Mouse (Mus musculus): ENCODE measurements around the gene Necap1. TPM values are rescaled to one million over a fixed set of nuclear protein-coding genes. Genes with fewer than 3 reads are reported as not detected.

Necap1 gene
- polyA plus RNA-seq (2012; rRNA removed): 25.5 and 33.1 TPM in 2 replicates

GRCm38 (mm10) chr6:122873871-122874719 is at the start of gene Necap1:
Necap1 (plus strand) TSS chr6:122874474.
- peak; percentile 91 for DNase-seq (ENCODE audit: low spot score)

- DNase-seq (ENCODE audit: low spot score): no peak
Measured at GRCm38 (mm10) chr6:122825166-122825565, 49.1 kb upstream of the Necap1 start.

DNA sequence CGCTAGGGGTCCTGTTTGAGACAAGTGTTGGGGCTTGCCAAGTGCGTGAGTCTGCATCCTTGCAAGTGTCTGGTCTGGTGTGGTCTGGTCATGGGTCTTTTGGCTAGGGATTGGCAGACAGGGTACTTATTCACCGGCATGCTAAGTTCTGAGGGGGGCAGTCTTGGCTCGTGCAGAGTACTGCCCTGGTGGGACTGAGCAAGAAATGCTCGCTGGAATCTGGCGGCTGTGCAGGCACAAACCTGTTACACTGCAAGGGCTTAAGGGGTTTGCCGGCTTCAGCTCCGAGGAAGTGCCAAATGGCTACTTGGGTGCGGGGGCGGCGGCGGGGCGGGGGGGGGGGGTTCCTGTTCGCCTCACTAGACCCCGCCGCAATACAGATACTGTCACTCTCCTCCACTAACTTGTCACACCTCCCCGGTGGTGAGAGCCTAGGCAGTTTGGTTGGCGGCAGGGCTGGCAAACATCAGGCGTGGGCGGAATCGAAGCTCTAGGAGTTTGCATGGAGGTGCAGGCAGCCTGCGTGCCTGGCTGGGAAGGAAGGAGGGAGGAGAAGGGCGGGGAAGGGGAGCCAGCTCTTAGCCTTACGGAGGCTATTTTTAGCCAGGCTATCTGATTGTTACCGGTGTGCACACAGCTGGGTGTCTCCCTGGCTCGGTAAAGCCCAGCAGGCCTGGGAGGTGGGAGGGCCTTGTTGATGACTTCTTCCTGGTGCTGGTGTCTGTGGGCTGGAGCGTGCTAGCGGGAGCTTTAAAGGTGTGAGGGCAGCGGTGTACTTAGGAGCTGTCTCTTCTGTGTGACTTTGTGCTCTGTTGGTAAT is 48.1 kb upstream of the Necap1 start:
- peak; percentile 51 for DNase-seq (ENCODE audit: low spot score)

- DNase-seq (ENCODE audit: low spot score): no peak
Measured at GRCm38 (mm10) chr6:122828086-122828485, 46.2 kb upstream of the Necap1 start.

GRCm38 (mm10) chr6:122832880-122833279 is 41.4 kb upstream of the Necap1 start:
- DNase-seq (ENCODE audit: low spot score): no peak

- no peak for DNase-seq (ENCODE audit: low spot score)
Measured at GRCm38 (mm10) chr6:122834365-122834764, 39.9 kb upstream of the Necap1 start.

DNA sequence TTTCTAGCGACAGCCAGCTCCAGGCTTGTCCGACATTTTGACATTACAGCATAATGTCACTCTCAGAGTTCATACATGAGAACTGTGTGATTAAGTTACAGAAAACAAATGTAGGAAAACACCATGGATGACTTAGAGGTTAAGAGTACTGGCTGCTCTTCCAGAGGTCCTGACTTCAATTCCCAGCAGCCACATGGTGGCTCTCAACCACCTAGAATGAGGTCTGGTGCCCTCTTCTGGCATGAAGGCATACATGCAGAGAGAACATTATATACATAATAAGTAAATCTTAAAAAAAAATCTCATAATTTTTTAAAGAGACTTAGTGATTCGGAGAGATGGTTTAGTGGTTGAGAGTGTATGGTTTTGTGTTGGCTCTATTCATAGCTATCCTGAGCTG is 37.3 kb upstream of the Necap1 start:
- DNase-seq (ENCODE audit: low spot score): no peak

GRCm38 (mm10) chr6:122837539-122837938 is 36.7 kb upstream of the Necap1 start:
- DNase-seq (ENCODE audit: low spot score): no peak

DNA sequence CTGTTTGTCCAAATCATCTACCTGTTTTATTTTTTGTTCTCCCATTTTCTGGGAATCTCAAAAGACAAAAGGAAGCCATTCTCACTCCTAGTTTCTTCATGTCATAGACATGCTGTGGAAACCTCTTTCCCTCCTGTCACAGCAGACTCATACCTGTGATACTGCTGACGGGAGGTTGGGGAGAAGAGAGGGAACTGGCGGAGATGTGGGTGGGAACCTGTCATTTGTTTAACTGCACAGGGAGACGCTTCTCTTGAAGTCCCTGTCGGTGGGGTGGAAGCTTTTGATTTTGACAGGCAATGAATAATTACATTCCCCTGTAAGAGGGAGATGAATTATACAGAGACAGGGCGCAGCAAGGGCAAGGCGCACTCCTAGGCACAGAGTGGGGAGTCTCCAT is 30.5 kb upstream of the Necap1 start:
- no peak for DNase-seq (ENCODE audit: low spot score)

DNA sequence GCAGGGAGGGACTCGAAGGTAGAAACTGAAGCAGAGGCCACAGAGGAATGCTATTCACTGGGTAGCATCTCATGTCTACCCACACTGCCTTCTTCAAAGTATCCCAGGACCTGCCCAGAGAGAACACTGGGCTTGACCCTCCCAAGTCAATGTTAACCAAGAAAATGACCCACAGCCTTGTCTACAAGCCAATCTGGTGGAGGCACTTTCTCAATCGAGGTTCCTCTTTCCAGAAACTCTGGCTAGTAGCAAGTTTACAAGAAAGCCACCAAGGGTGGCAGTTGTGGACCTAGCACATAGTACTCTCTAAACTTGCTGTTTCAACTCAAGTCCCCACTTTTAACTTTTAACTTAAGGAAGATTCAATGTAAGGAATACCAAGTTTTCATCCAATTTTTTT is 21.6 kb upstream of the Necap1 start:
- no peak for DNase-seq (ENCODE audit: low spot score)

GRCm38 (mm10) chr6:122854552-122854951 is 19.7 kb upstream of the Necap1 start:
- no peak for DNase-seq (ENCODE audit: low spot score)

- no peak for DNase-seq (ENCODE audit: low spot score)
Measured at GRCm38 (mm10) chr6:122855955-122856354, 18.3 kb upstream of the Necap1 start, which contains the start of gene C3ar1. C3ar1 (minus strand) TSS chr6:122856161.

- DNase-seq (ENCODE audit: low spot score): no peak
Measured at GRCm38 (mm10) chr6:122862434-122862833, 11.8 kb upstream of the Necap1 start.

- no peak for DNase-seq (ENCODE audit: low spot score)
Measured at GRCm38 (mm10) chr6:122862871-122863270, 11.4 kb upstream of the Necap1 start.

DNA sequence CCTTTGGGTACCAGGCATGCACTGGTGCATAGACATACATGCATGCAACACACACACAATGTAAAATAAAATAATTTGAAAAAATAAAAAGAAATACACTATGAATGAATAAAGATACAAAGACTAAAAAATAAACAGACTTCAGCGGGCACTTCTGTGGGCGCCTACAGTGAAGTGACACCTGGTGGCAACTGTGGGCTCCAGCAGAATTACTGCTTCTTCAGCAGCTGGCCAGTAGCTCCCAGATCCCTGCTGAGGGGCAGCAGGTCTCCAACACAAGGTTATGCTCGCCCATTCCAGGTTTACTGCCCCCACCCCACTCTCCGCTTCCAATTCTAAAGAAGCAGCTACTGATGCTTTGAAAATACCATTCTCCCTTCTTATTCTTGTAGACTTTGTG is 6.4 kb upstream of the Necap1 start:
- no peak for DNase-seq (ENCODE audit: low spot score)

DNA sequence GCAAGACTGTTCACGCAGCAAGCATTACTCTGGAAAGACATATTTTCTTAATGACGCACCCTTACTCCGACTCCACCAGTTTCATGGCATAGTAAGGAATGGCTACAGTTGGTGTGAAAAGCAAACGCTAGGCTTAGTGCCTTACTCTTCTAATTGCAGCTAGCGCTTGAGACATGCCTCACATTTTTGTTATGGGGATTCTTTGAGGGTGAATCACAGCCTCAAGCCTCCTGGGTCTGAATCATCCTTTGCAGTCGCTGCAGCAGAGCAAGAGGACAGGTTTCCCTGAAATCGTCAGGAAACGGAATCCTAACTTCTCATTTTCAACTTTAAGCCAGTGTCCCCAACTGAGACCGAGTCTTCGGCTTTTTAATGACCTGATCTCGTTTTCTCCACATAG is 4.4 kb upstream of the Necap1 start:
- DNase-seq (ENCODE audit: low spot score): no peak

- no peak for DNase-seq (ENCODE audit: low spot score)
Measured at GRCm38 (mm10) chr6:122872800-122873199, 1.5 kb upstream of the Necap1 start.

DNA sequence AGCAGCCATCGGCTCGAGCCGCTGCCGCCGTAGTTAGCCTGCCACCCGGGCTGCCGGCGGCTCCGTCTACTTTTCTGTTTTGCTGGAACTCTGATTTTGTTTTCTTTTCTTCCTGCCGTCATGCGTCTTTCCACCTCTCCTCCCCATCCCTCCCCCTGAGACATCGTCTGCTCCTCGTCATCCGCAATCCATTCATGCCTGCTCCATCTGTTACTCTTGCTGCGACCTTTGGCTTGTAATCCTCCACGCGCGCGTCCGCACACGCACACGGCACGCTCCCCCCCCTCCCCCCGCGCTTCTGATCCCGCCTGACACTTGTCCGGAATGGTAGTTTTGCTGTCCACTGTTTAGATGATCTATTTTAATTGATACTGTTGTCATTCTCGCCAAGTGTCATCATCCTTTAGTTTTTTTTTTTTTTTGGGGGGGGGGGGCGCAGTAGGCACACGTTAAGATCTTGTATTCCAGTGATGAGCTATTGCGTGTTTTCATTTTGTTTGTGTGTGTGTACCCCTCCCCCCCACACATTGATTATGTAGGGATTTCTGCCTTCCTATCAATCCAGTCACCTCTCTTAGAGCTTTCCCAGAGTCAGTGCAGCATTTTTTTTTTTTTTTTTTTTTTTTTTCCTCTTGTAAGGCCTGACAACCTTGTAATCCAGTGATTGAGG is 581 bp downstream of the Necap1 start:
- DNase-seq (ENCODE audit: low spot score): no peak

GRCm38 (mm10) chr6:122879141-122879735 is 5.0 kb downstream of the Necap1 start:
- no peak for DNase-seq (ENCODE audit: low spot score)

DNA sequence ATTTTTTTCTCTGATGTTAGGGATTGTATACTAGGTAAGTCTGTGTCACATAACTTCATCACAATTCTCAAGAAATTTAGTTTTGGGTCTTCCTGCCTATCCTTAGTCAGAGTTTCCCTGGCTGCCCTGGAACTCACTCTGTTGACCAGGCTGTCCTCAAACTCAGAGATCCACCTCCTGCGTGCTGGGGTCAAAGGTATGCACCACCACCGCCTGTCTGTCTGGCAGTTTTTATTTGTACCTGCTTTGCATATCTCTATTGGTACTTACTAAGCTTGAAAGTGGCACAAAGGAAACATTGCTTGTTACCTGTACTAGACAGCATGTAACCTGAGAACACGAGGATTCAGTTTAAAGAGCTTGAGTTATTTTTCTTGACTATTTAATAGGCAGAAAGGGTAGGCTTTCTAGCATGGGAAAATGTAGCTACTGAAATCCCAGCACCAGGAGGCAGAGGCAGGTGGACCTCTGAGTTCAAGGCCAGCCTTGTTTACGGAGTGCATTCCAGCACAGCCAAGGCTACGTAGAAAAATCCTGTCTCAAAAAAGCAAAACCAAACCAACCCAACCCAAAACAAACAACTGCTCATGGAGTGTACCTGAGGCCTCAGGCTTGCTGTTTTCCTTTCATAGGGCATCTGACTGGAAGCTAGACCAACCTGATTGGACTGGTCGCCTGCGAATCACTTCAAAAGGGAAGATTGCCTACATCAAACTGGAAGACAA is 5.7 kb downstream of the Necap1 start:
- DNase-seq (ENCODE audit: low spot score): no peak

- DNase-seq (ENCODE audit: low spot score): no peak
Measured at GRCm38 (mm10) chr6:122881287-122881686, 7.0 kb downstream of the Necap1 start.

Data from urinary bladder, adult 2 months (tissue).